Mouse (Mus musculus) spleen, adult 2 months (tissue): Measurements from ENCODE around the gene Gm10964.

Experiments
- CTCF ChIP-seq: fragments of 200-500 bp; IDR thresholded peaks from 2 replicates; pipeline ENCODE4 v1.5.1; 2011; ENCODE audit warnings: mild to moderate bottlenecking, inconsistent platforms; ENCODE audit not compliant: insufficient read depth, insufficient read length, insufficient replicate concordance; ENCODE audit errors: extremely low read depth
- POLR2A ChIP-seq: fragments of 200-500 bp; IDR thresholded peaks from 2 replicates; pipeline ENCODE4 v1.6.1; 2011; ENCODE audit warnings: low read depth, low read length, inconsistent platforms

DNA sequence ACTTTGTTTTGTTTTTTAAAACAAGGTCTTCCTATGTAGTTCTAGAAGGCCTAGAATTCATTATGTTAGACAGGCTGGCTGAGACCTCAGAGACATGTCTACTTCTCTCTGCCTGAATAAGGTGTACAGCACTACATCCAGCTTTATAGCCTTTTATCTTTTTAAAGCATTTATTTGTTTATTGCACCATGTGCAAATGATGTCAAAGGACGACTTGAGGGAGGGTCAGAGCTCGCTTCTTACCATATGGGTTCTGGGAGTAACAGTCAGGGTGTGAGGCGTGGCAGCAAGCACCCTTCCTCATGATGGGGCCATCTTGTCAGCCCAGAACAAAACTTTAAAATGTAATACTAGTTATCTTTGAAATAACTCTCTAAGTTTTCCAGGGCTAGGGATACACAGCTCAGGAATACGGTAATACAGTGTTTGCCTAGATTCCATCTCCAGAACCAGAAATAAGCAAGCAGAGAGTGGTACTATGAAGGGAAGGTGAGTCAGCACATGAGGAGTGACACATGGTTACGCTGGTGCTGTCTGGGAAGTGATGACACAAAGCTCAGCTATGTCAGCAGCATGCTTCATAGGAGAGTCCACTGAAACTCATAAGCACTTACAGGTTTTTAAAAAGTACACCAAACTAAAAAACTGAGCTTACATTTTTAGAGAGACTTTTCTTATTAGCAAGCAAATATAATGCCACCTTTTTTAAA is 20.2 kb downstream of the Gm10964 start:
- TF ChIP-seq POLR2A: no peak
- no peak for TF ChIP-seq CTCF
